Mouse (Mus musculus): Measurements from ENCODE around the gene Zfp62. TPM values are rescaled to one million over a fixed set of nuclear protein-coding genes. Genes with fewer than 3 reads are reported as not detected.
"Not testable (repeated sequence)": the region's sequence is repeated elsewhere in the genome, so short reads cannot be mapped to it uniquely, and the experiment has no call there.

Gene Zfp62
- 49.6 and 54.4 TPM in 2 replicates for polyA plus RNA-seq (2014; fragmentation: Nextera tagmentation; extraction: Ambion mirVana)

GRCm38 (mm10) chr11:49203129-49203768 is at the start of gene Zfp62:
TSS of gene Zfp62 (plus strand) at chr11:49203292.
- peak within 1 kb of the TSS; percentile 98 for H3K4me3 ChIP-seq (ENCODE audit: low read depth, low read length)
- H3K9me3 ChIP-seq (ENCODE audit: control insufficient read depth, low read length), result no peaks in the 10 kb centered on the region
- peak within 1 kb of the TSS; percentile 92 for H3K4me2 ChIP-seq (ENCODE audit: low read depth, low read length)
- H3K36me3 ChIP-seq (ENCODE audit: control insufficient read depth, insufficient read depth, low read length), result no peaks in the 10 kb centered on the region
- H3K27me3 ChIP-seq (ENCODE audit: control insufficient read depth, insufficient read depth, low read length), result no peaks in the 10 kb centered on the region; the same call in 1 of the 2 replicates
- peaks cover 16% of the 10 kb centered on the region for H3K4me1 ChIP-seq (ENCODE audit: control insufficient read depth, insufficient read depth, low read length)
- peak; percentile 95 for ATAC-seq (ENCODE audit: low read depth)
- peak within 1 kb of the TSS; percentile 95 for H3K9ac ChIP-seq (replicated peaks; ENCODE audit: low read depth, low read length)
- H3K27ac ChIP-seq (ENCODE audit: low read depth, low read length), result peak within 1 kb of the TSS; percentile 96
- WGBS, result under 1% methylated on average over 43 of the region's 47 CpGs

GRCm38 (mm10) chr11:49154077-49154476 is 49.0 kb upstream of the Zfp62 start, which contains the start of gene Olfr1394:
TSS of gene Olfr1394 (plus strand) at chr11:49154377.
- WGBS, result 94% methylated on average over 1 of the region's 1 CpGs
- no peak within 1 kb of the TSS for H3K9ac ChIP-seq (replicated peaks; ENCODE audit: low read depth, low read length)
- H3K36me3 ChIP-seq (ENCODE audit: control insufficient read depth, insufficient read depth, low read length), result no peaks in the 10 kb centered on the region

GRCm38 (mm10) chr11:49156821-49157814 is 46.0 kb upstream of the Zfp62 start:
- Histone ChIP-seq H3K36me3 (ENCODE audit: control insufficient read depth, insufficient read depth, low read length) (no peaks in the 10 kb centered on the region), H3K27ac (ENCODE audit: low read depth, low read length) (no peak overlapping the region), H3K27me3 (ENCODE audit: control insufficient read depth, insufficient read depth, low read length) (no peaks in the 10 kb centered on the region), H3K4me2 (ENCODE audit: low read depth, low read length) (no peak overlapping the region), H3K9ac (replicated peaks; ENCODE audit: low read depth, low read length) (no peak overlapping the region), H3K4me1 (ENCODE audit: control insufficient read depth, insufficient read depth, low read length) (no peaks in the 10 kb centered on the region), H3K9me3 (ENCODE audit: control insufficient read depth, low read length) (no peaks in the 10 kb centered on the region), H3K4me3 (ENCODE audit: low read depth, low read length) (no peak overlapping the region)
- ATAC-seq (ENCODE audit: low read depth), result no peak
- 95% methylated on average over 2 of the region's 2 CpGs for WGBS

More at GRCm38 (mm10) chr11:49154077-49154476, 49.0 kb upstream of the Zfp62 start, which contains the start of gene Olfr1394:
- no peak within 1 kb of the TSS for H3K4me3 ChIP-seq (ENCODE audit: low read depth, low read length)
- no peak within 1 kb of the TSS for H3K27ac ChIP-seq (ENCODE audit: low read depth, low read length)
- H3K4me2 ChIP-seq (ENCODE audit: low read depth, low read length), result no peak within 1 kb of the TSS
- H3K4me1 ChIP-seq (ENCODE audit: control insufficient read depth, insufficient read depth, low read length), result no peaks in the 10 kb centered on the region
- H3K27me3 ChIP-seq (ENCODE audit: control insufficient read depth, insufficient read depth, low read length), result no peaks in the 10 kb centered on the region
- H3K9me3 ChIP-seq (ENCODE audit: control insufficient read depth, low read length), result no peaks in the 10 kb centered on the region
- ATAC-seq (ENCODE audit: low read depth), result no peak

- H3K27ac ChIP-seq (ENCODE audit: low read depth, low read length), result no peak overlapping the region
- ATAC-seq (ENCODE audit: low read depth), result peak; percentile 82
- H3K4me1 ChIP-seq (ENCODE audit: control insufficient read depth, insufficient read depth, low read length), result no peaks in the 10 kb centered on the region
- H3K9me3 ChIP-seq (ENCODE audit: control insufficient read depth, low read length), result peaks cover 5% of the 10 kb centered on the region; the same call in 1 of the 2 replicates
- WGBS, result 5% methylated on average over 50 of the region's 50 CpGs
- peak overlapping the region; percentile 28 for H3K4me3 ChIP-seq (ENCODE audit: low read depth, low read length)
- peaks cover 3% of the 10 kb centered on the region; the same call in 1 of the 2 replicates for H3K27me3 ChIP-seq (ENCODE audit: control insufficient read depth, insufficient read depth, low read length)
- H3K9ac ChIP-seq (replicated peaks; ENCODE audit: low read depth, low read length), result 0 out of 2 replicates have a peak overlapping the region, but pooled peaks have one; percentile 2
- H3K36me3 ChIP-seq (ENCODE audit: control insufficient read depth, insufficient read depth, low read length), result no peaks in the 10 kb centered on the region
- H3K4me2 ChIP-seq (ENCODE audit: low read depth, low read length), result peak overlapping the region; percentile 56
Observed at GRCm38 (mm10) chr11:49168839-49169611, 34.1 kb upstream of the Zfp62 start.

- Histone ChIP-seq H3K4me1 (ENCODE audit: control insufficient read depth, insufficient read depth, low read length) (no peaks in the 10 kb centered on the region), H3K9ac (replicated peaks; ENCODE audit: low read depth, low read length) (no peak overlapping the region), H3K27ac (ENCODE audit: low read depth, low read length) (no peak overlapping the region), H3K4me3 (ENCODE audit: low read depth, low read length) (no peak overlapping the region), H3K4me2 (ENCODE audit: low read depth, low read length) (no peak overlapping the region), H3K9me3 (ENCODE audit: control insufficient read depth, low read length) (peaks cover 5% of the 10 kb centered on the region; the same call in 1 of the 2 replicates), H3K36me3 (ENCODE audit: control insufficient read depth, insufficient read depth, low read length) (no peaks in the 10 kb centered on the region), H3K27me3 (ENCODE audit: control insufficient read depth, insufficient read depth, low read length) (peaks cover 3% of the 10 kb centered on the region; the same call in 1 of the 2 replicates)
- no peak for ATAC-seq (ENCODE audit: low read depth)
- WGBS, result 93% methylated on average over 4 of the region's 4 CpGs
Observed at GRCm38 (mm10) chr11:49170576-49170975, 32.5 kb upstream of the Zfp62 start.

- no peaks in the 10 kb centered on the region for H3K36me3 ChIP-seq (ENCODE audit: control insufficient read depth, insufficient read depth, low read length)
- no peak for ATAC-seq (ENCODE audit: low read depth)
- whole genome bisulfite sequencing, result 95% methylated on average over 8 of the region's 8 CpGs
- no peak overlapping the region for H3K4me3 ChIP-seq (ENCODE audit: low read depth, low read length)
- no peaks in the 10 kb centered on the region for H3K27me3 ChIP-seq (ENCODE audit: control insufficient read depth, insufficient read depth, low read length)
- H3K4me2 ChIP-seq (ENCODE audit: low read depth, low read length), result no peak overlapping the region
- H3K4me1 ChIP-seq (ENCODE audit: control insufficient read depth, insufficient read depth, low read length), result no peaks in the 10 kb centered on the region
- no peak overlapping the region for H3K27ac ChIP-seq (ENCODE audit: low read depth, low read length)
- H3K9ac ChIP-seq (replicated peaks; ENCODE audit: low read depth, low read length), result no peak overlapping the region
- no peaks in the 10 kb centered on the region for H3K9me3 ChIP-seq (ENCODE audit: control insufficient read depth, low read length)
Observed at GRCm38 (mm10) chr11:49175345-49175744, 27.7 kb upstream of the Zfp62 start.

GRCm38 (mm10) chr11:49176047-49176779 is 26.9 kb upstream of the Zfp62 start:
- H3K36me3 ChIP-seq (ENCODE audit: control insufficient read depth, insufficient read depth, low read length); H3K4me1 ChIP-seq (ENCODE audit: control insufficient read depth, insufficient read depth, low read length); H3K9me3 ChIP-seq (ENCODE audit: control insufficient read depth, low read length); H3K27ac ChIP-seq (ENCODE audit: low read depth, low read length); ATAC-seq (ENCODE audit: low read depth); H3K4me3 ChIP-seq (ENCODE audit: low read depth, low read length); H3K4me2 ChIP-seq (ENCODE audit: low read depth, low read length); H3K9ac ChIP-seq (replicated peaks; ENCODE audit: low read depth, low read length); H3K27me3 ChIP-seq (ENCODE audit: control insufficient read depth, insufficient read depth, low read length): not testable (repeated sequence)
- WGBS, result 65% methylated on average over 4 of the region's 4 CpGs

GRCm38 (mm10) chr11:49183172-49183571 is 19.9 kb upstream of the Zfp62 start:
- 58% methylated on average over 1 of the region's 1 CpGs for WGBS
- no peaks in the 10 kb centered on the region for H3K27me3 ChIP-seq (ENCODE audit: control insufficient read depth, insufficient read depth, low read length)
- no peaks in the 10 kb centered on the region for H3K9me3 ChIP-seq (ENCODE audit: control insufficient read depth, low read length)

More at GRCm38 (mm10) chr11:49183172-49183571, 19.9 kb upstream of the Zfp62 start:
- Histone ChIP-seq H3K4me1 (ENCODE audit: control insufficient read depth, insufficient read depth, low read length) (no peaks in the 10 kb centered on the region), H3K36me3 (ENCODE audit: control insufficient read depth, insufficient read depth, low read length) (no peaks in the 10 kb centered on the region), H3K4me3 (ENCODE audit: low read depth, low read length) (no peak overlapping the region), H3K9ac (replicated peaks; ENCODE audit: low read depth, low read length) (no peak overlapping the region), H3K27ac (ENCODE audit: low read depth, low read length) (no peak overlapping the region), H3K4me2 (ENCODE audit: low read depth, low read length) (no peak overlapping the region)
- ATAC-seq (ENCODE audit: low read depth), result no peak

Measured in neural tube, embryonic 14.5 days (tissue).